Mouse (Mus musculus) hindbrain, embryonic 12.5 days (tissue): ENCODE measurements around the gene Wfdc16. TPM values are rescaled to one million over a fixed set of nuclear protein-coding genes. Genes with fewer than 3 reads are reported as not detected.
"Not testable (repeated sequence)": the region's sequence is repeated elsewhere in the genome, so short reads cannot be mapped to it uniquely, and the experiment has no call there.

Experiments
- ATAC-seq: fragments of 200-750 bp; cut with Nextera tagmentation; 2 replicates; pipeline ENCODE4 v1.8.0; 2017; ENCODE audit warnings: moderate TSS enrichment; ENCODE audit not compliant: low FRiP score
- H3K27ac ChIP-seq: fragments of 300-500 bp; sonication (generic); 2 replicates; pipeline ENCODE4 v1.5.1; 2016; ENCODE audit warnings: mild to moderate bottlenecking
- H3K27me3 ChIP-seq: fragments of 300-500 bp; sonication (generic); 2 replicates; pipeline ENCODE4 v1.6.1; 2016; ENCODE audit warnings: mild to moderate bottlenecking
- H3K36me3 ChIP-seq: fragments of 300-500 bp; sonication (generic); 2 replicates; pipeline ENCODE4 v1.6.1; 2016; ENCODE audit warnings: mild to moderate bottlenecking
- H3K4me1 ChIP-seq: fragments of 300-500 bp; sonication (generic); 2 replicates; pipeline ENCODE4 v1.6.1; 2016
- H3K4me2 ChIP-seq: fragments of 300-500 bp; sonication (generic); replicated peaks from 2 replicates; pipeline ENCODE4 v1.6.1; 2016; ENCODE audit warnings: mild to moderate bottlenecking
- H3K4me3 ChIP-seq: fragments of 300-500 bp; sonication (generic); 2 replicates; pipeline ENCODE4 v1.5.1; 2016; ENCODE audit warnings: mild to moderate bottlenecking
- H3K9ac ChIP-seq: fragments of 300-500 bp; sonication (generic); 2 replicates; pipeline ENCODE4 v1.6.1; 2016; ENCODE audit warnings: mild to moderate bottlenecking, moderate library complexity
- H3K9me3 ChIP-seq: fragments of 300-500 bp; sonication (generic); replicated peaks from 2 replicates; pipeline ENCODE4 v1.6.1; 2016; ENCODE audit warnings: mild to moderate bottlenecking
- WGBS: fragments of 180-500 bp; shearing (Covaris S2); methylation state at CpG from one replicate; pipeline ENCODE4 v1.1.7; 2016; 5-methylcytosine and 5-hydroxymethylcytosine counted together
- polyA plus RNA-seq: library from polyadenylated mRNA; unstranded; fragments of >200 nt; fragmentation: Nextera tagmentation; extraction: Ambion mirVana; gene quantifications from 2 replicates; pipeline ENCODE4 v1.2.1, GENCODE M21; 2016

The Wfdc16 gene
- polyA plus RNA-seq, 1 experiment from 2014 or later = not detected

GRCm38 (mm10) chr2:164641881-164642673 lies 3.5 kb upstream of the Wfdc16 start:
- no peaks in the 10 kb centered on the region for H3K27me3 ChIP-seq
- 83% methylated on average over 13 of the region's 13 CpGs for WGBS
- no peak overlapping the region for H3K9ac ChIP-seq
- no peaks in the 10 kb centered on the region for H3K4me1 ChIP-seq
- ATAC-seq = no peak
- no peak overlapping the region for H3K4me3 ChIP-seq
- no peak overlapping the region for H3K27ac ChIP-seq
- H3K9me3 ChIP-seq = no peaks in the 10 kb centered on the region
- no peak overlapping the region for H3K4me2 ChIP-seq
- no peaks in the 10 kb centered on the region for H3K36me3 ChIP-seq

DNA sequence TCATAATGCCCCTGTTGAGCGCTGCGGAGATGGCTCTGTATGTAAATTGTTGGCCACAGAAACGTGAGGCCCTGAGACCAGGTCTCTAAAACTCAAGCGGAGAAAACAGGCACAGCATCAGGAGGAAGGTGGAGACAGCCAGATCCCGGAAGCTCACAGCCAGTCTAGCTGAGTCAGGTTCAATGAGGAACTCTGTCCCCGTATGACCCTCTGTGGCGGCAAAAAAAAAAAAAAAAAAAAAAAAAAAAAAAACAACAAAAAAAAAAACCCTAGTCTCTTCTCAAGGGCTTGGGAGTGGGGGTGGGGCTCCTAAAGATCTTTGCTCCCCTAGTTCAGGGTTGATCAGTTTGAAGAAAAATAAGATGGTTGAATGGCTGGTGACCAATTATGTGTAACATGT lies 2.5 kb upstream of the Wfdc16 start:
- no peaks in the 10 kb centered on the region for H3K9me3 ChIP-seq

DNA sequence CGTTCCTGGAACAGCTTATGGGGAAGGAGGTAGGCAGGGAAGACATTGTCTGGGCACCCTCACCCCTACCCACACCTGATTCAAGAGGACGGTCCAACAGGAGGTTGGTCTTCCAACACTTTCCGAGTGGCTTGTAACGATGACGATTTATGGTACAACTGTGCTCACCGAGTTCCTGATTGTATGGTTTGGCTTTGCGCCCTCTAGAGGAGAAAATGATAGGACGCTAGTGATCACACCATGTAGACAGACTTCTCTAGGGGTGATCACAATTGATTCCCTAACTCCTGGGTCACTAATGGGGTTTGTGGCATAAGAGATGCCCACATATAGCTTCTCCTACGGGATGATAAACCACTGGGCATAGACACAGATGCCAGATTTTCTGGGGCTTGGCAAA lies 3.3 kb downstream of the Wfdc16 start:
- Histone ChIP-seq H3K9me3 (no peaks in the 10 kb centered on the region), H3K27ac (no peak overlapping the region), H3K4me2 (no peak overlapping the region), H3K9ac (no peak overlapping the region), H3K4me1 (no peaks in the 10 kb centered on the region), H3K36me3 (no peaks in the 10 kb centered on the region), H3K27me3 (no peaks in the 10 kb centered on the region), H3K4me3 (no peak overlapping the region)
- WGBS = 77% methylated on average over 9 of the region's 9 CpGs
- ATAC-seq = no peak

More for the DNA sequence above, 2.5 kb upstream of the Wfdc16 start:
- Histone ChIP-seq H3K4me2 (no peak overlapping the region), H3K36me3 (no peaks in the 10 kb centered on the region), H3K4me3 (no peak overlapping the region), H3K27me3 (no peaks in the 10 kb centered on the region), H3K9ac (no peak overlapping the region), H3K4me1 (no peaks in the 10 kb centered on the region), H3K27ac (no peak overlapping the region)
- ATAC-seq = no peak
- WGBS = 72% methylated on average over 7 of the region's 7 CpGs

DNA sequence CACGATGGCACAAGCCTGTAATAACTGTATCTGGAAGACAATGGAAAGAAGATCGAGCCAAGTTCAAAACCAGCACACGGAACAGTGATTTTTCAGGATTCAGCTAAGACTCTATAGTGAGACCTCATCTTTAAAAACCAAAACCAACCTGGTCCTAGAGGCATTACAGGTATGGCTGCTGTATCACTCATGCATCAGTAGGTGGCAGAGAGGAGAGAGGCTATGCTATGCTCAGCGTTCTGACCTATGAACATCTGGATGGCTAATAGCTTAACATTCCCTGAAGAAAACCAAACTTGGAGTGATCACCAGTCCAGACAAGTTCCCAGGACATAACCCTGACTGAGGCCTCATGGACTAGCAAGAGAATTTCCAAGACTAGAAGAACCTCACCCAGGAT lies 16.8 kb downstream of the Wfdc16 start:
- Histone ChIP-seq H3K36me3 (no peaks in the 10 kb centered on the region), H3K4me1 (no peaks in the 10 kb centered on the region), H3K9me3 (no peaks in the 10 kb centered on the region), H3K4me3 (no peak overlapping the region), H3K27me3 (no peaks in the 10 kb centered on the region), H3K27ac (no peak overlapping the region), H3K4me2 (no peak overlapping the region), H3K9ac (no peak overlapping the region)
- 89% methylated on average over 4 of the region's 4 CpGs for WGBS
- no peak for ATAC-seq

DNA sequence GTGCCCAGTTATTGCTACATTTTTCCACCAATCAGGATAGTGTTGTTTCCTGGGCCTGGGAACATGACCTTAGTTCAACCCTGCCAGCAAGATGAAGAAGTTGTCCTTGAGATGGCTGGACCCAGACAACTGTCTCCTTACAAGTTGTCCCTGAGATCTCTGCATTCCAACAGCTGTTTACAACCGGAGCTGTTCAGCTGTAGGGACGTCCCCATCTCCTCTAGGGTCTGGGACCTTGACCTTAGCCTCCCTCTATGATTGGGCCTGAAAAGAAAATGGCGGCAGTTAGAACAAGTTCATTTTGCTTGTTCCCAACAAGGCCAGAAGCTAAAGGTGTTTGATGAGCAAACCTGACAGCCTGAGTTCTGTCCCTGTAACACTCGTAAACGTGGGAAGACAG lies 19.5 kb downstream of the Wfdc16 start:
- Histone ChIP-seq H3K4me1 (no peaks in the 10 kb centered on the region), H3K27ac (no peak overlapping the region), H3K4me2 (no peak overlapping the region), H3K9ac (no peak overlapping the region), H3K4me3 (no peak overlapping the region), H3K9me3 (no peaks in the 10 kb centered on the region), H3K36me3 (no peaks in the 10 kb centered on the region), H3K27me3 (no peaks in the 10 kb centered on the region)
- WGBS = 87% methylated on average over 5 of the region's 5 CpGs
- no peak for ATAC-seq

- H3K9ac ChIP-seq = no peak overlapping the region
Observed at GRCm38 (mm10) chr2:164615386-164615785, 23.2 kb downstream of the Wfdc16 start.

GRCm38 (mm10) chr2:164613471-164613870 lies 25.1 kb downstream of the Wfdc16 start, which contains the start of the genes Wfdc6b and Wfdc8:
Gene Wfdc6b, plus strand, starts transcription at chr2:164613522.
Gene Wfdc8, minus strand, starts transcription at chr2:164613626.
- not testable (repeated sequence) for H3K36me3 ChIP-seq, H3K9ac ChIP-seq, H3K4me3 ChIP-seq, ATAC-seq, H3K27ac ChIP-seq, H3K4me1 ChIP-seq, H3K9me3 ChIP-seq, H3K4me2 ChIP-seq, H3K27me3 ChIP-seq
- WGBS = 69% methylated on average over 8 of the region's 8 CpGs

More at GRCm38 (mm10) chr2:164615386-164615785, 23.2 kb downstream of the Wfdc16 start:
- Histone ChIP-seq H3K9me3 (no peaks in the 10 kb centered on the region), H3K36me3 (no peaks in the 10 kb centered on the region), H3K27me3 (no peaks in the 10 kb centered on the region), H3K27ac (no peak overlapping the region), H3K4me1 (no peaks in the 10 kb centered on the region), H3K4me2 (no peak overlapping the region), H3K4me3 (no peak overlapping the region)
- no peak for ATAC-seq
- 96% methylated on average over 3 of the region's 3 CpGs for WGBS

GRCm38 (mm10) chr2:164608781-164609180 lies 29.8 kb downstream of the Wfdc16 start:
- peaks cover 3% of the 10 kb centered on the region; the same call in 1 of the 2 replicates for H3K27me3 ChIP-seq
- H3K27ac ChIP-seq = no peak overlapping the region
- no peaks in the 10 kb centered on the region for H3K36me3 ChIP-seq
- no peak overlapping the region for H3K9ac ChIP-seq
- 85% methylated on average over 6 of the region's 6 CpGs for WGBS
- no peaks in the 10 kb centered on the region for H3K9me3 ChIP-seq
- no peak overlapping the region for H3K4me2 ChIP-seq
- no peak for ATAC-seq
- no peaks in the 10 kb centered on the region for H3K4me1 ChIP-seq
- H3K4me3 ChIP-seq = no peak overlapping the region

GRCm38 (mm10) chr2:164604411-164604810 lies 34.2 kb downstream of the Wfdc16 start:
- H3K4me1 ChIP-seq = no peaks in the 10 kb centered on the region
- H3K36me3 ChIP-seq = no peaks in the 10 kb centered on the region
- no peak for ATAC-seq
- no peaks in the 10 kb centered on the region for H3K9me3 ChIP-seq
- peaks cover 3% of the 10 kb centered on the region; the same call in 1 of the 2 replicates for H3K27me3 ChIP-seq
- 88% methylated on average over 8 of the region's 8 CpGs for WGBS
- H3K27ac ChIP-seq = no peak overlapping the region
- H3K9ac ChIP-seq = no peak overlapping the region
- no peak overlapping the region for H3K4me3 ChIP-seq
- no peak overlapping the region for H3K4me2 ChIP-seq

GRCm38 (mm10) chr2:164603482-164603881 lies 35.1 kb downstream of the Wfdc16 start:
- Histone ChIP-seq H3K27me3 (peaks cover 3% of the 10 kb centered on the region; the same call in 1 of the 2 replicates), H3K4me1 (no peaks in the 10 kb centered on the region), H3K36me3 (no peaks in the 10 kb centered on the region), H3K27ac (no peak overlapping the region), H3K4me2 (no peak overlapping the region), H3K4me3 (no peak overlapping the region), H3K9ac (no peak overlapping the region), H3K9me3 (no peaks in the 10 kb centered on the region)
- no peak for ATAC-seq
- WGBS = 86% methylated on average over 3 of the region's 3 CpGs

DNA sequence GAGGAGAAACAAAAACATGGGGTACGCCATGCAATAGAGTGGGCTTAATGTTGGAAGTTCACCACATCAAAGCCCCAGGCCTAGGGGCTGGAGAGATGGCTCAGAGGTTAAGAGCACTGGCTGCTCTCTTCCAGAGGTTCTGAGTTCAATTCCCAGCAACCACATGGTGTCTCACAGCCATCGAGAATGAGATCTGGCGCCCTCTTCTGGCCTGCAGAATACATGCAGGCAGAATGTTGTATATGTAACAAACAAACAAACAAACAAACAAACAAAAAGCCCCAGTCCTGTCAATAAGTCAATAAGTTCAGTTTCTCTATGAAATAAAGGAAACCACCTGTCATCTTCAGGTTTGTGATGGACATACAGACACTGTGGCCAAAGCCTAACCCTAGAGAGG lies 38.4 kb downstream of the Wfdc16 start:
- no peak for ATAC-seq
- H3K27me3 ChIP-seq = no peaks in the 10 kb centered on the region
- 71% methylated on average over 3 of the region's 3 CpGs for WGBS
- no peak overlapping the region for H3K27ac ChIP-seq
- no peaks in the 10 kb centered on the region for H3K4me1 ChIP-seq
- H3K9ac ChIP-seq = no peak overlapping the region
- no peak overlapping the region for H3K4me3 ChIP-seq
- no peaks in the 10 kb centered on the region for H3K36me3 ChIP-seq
- H3K4me2 ChIP-seq = no peak overlapping the region
- H3K9me3 ChIP-seq = no peaks in the 10 kb centered on the region

DNA sequence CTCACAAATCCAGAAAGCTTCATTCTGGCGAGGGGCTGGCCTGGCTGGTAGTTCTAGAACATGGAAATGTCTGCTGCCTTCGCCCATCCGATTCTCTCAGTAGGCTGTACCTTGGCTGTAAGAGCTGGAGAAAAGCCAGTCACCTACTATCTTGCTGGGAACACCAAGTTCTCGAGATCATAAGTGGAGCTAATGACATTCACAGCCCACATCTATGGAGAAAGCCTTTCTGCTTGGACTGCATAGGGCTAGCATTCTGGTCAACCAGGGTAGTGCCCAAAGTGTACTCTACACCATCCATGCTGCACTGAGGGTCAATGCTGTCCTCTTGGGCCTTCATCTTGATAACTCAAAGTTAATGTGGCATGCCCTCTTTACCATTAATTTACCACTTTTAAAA lies 45.1 kb downstream of the Wfdc16 start, which contains the start of gene Eppin:
Eppin (minus strand) TSS at position 101 of the 400 bp plus-strand sequence.
- no peak for ATAC-seq
- no peak within 1 kb of the TSS for H3K4me2 ChIP-seq
- H3K9ac ChIP-seq = no peak within 1 kb of the TSS
- WGBS = 85% methylated on average over 4 of the region's 4 CpGs
- no peak within 1 kb of the TSS for H3K4me3 ChIP-seq
- no peak within 1 kb of the TSS for H3K27ac ChIP-seq
- no peaks in the 10 kb centered on the region for H3K27me3 ChIP-seq
- H3K4me1 ChIP-seq = no peaks in the 10 kb centered on the region
- H3K9me3 ChIP-seq = no peaks in the 10 kb centered on the region
- H3K36me3 ChIP-seq = no peaks in the 10 kb centered on the region

DNA sequence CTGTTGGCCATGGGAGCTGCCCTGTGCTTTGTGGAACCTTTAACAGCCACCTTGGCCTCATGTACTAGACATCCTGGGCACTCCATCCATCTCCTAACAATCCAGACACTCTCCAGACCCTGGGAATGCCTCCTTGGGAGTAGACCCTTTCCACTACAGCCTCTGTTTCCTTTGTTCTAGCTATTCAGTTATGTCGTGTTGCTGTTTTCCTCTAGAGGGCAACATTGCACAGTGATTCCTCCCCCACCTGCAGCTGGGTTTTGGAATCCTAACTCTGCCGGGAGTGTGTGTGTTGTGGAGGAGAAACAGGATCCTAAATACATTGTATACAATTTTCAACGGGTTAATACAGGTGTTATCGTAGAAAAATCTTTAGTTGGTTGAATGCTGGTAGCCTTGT lies 46.6 kb downstream of the Wfdc16 start:
- H3K9me3 ChIP-seq = no peaks in the 10 kb centered on the region
- ATAC-seq = no peak
- H3K27ac ChIP-seq = no peak overlapping the region
- no peak overlapping the region for H3K9ac ChIP-seq
- no peak overlapping the region for H3K4me2 ChIP-seq
- H3K4me3 ChIP-seq = no peak overlapping the region
- WGBS = 11% methylated on average over 4 of the region's 4 CpGs
- H3K36me3 ChIP-seq = no peaks in the 10 kb centered on the region
- no peaks in the 10 kb centered on the region for H3K27me3 ChIP-seq
- H3K4me1 ChIP-seq = no peaks in the 10 kb centered on the region
